Mouse (Mus musculus) left cerebral cortex, postnatal 4 days (tissue): ENCODE measurements around the gene Ano2. TPM values are rescaled to one million over a fixed set of nuclear protein-coding genes. Genes with fewer than 3 reads are reported as not detected.

Experiments used
- DNase-seq: peaks from one replicate; pipeline ENCODE4 v3.0.0-alpha.2; 2022
- intact Hi-C: fragments of 180-260 bp; cut with DNase I; formaldehyde crosslinking; loops from one replicate; pipeline ENCODE4 v1.15.1; 2025
- total RNA-seq, 2 experiments: library from RNA; stranded (reverse); gene quantifications; 2 replicates each; pipeline ENCODE4 v1.2.3; 2021

Ano2 gene
- total RNA-seq, 2 experiments from 2014 or later, result 0.83 to 0.86 TPM

GRCm38 (mm10) chr6:125879306-125879705 lies 189.1 kb downstream of the Ano2 start:
- DNase-seq, result no peak
- intact Hi-C loops, result no loop called here

GRCm38 (mm10) chr6:125888596-125888995 lies 198.4 kb downstream of the Ano2 start:
- DNase-seq, result no peak
- intact Hi-C loops, result no loop called here

GRCm38 (mm10) chr6:125894340-125894739 lies 204.1 kb downstream of the Ano2 start:
- intact Hi-C loops, result no loop called here
- DNase-seq, result no peak

- no peak for DNase-seq
- intact Hi-C loops, result no loop called here
These were observed 224.2 kb downstream of the Ano2 start for GRCm38 (mm10) chr6:125914446-125914845.

GRCm38 (mm10) chr6:125922746-125923145 lies 232.5 kb downstream of the Ano2 start:
- intact Hi-C loops, result no loop called here
- DNase-seq, result peak; percentile 56

GRCm38 (mm10) chr6:125924979-125925378 lies 234.8 kb downstream of the Ano2 start:
- intact Hi-C loops, result no loop called here

GRCm38 (mm10) chr6:125925861-125926260 lies 235.6 kb downstream of the Ano2 start:
- intact Hi-C loops, result no loop called here
- DNase-seq, result no peak

More at GRCm38 (mm10) chr6:125924979-125925378, 234.8 kb downstream of the Ano2 start:
- peak; percentile 38 for DNase-seq

GRCm38 (mm10) chr6:125931926-125932325 lies 241.7 kb downstream of the Ano2 start:
- intact Hi-C loops, result no loop called here
- no peak for DNase-seq

- peak; percentile 24 for DNase-seq
- intact Hi-C loops, result loop anchor here (5.0 kb wide), 1 partner anchor 212 kb away; the partner anchor contains the start of gene Ntf3
These were observed 264.7 kb downstream of the Ano2 start for GRCm38 (mm10) chr6:125954965-125955364.

- intact Hi-C loops, result no loop called here
- no peak for DNase-seq
These were observed 283.3 kb downstream of the Ano2 start for GRCm38 (mm10) chr6:125973551-125973950.

GRCm38 (mm10) chr6:125975788-125976465 lies 285.7 kb downstream of the Ano2 start:
- intact Hi-C loops, result no loop called here
- DNase-seq, result no peak

GRCm38 (mm10) chr6:125979601-125980000 lies 289.4 kb downstream of the Ano2 start:
- intact Hi-C loops, result no loop called here
- DNase-seq, result no peak

GRCm38 (mm10) chr6:125984050-125984449 lies 293.8 kb downstream of the Ano2 start:
- DNase-seq, result no peak
- intact Hi-C loops, result no loop called here

- intact Hi-C loops, result no loop called here
- DNase-seq, result no peak
These were observed 302.5 kb downstream of the Ano2 start for GRCm38 (mm10) chr6:125992731-125993130.

- intact Hi-C loops, result no loop called here
- no peak for DNase-seq
These were observed 311.6 kb downstream of the Ano2 start for GRCm38 (mm10) chr6:126001797-126002196.

- DNase-seq, result no peak
- intact Hi-C loops, result no loop called here
These were observed 313.0 kb downstream of the Ano2 start for GRCm38 (mm10) chr6:126003002-126003742.

- DNase-seq, result no peak
- intact Hi-C loops, result no loop called here
These were observed 316.4 kb downstream of the Ano2 start for GRCm38 (mm10) chr6:126006647-126007046.

- no peak for DNase-seq
- intact Hi-C loops, result no loop called here
These were observed 318.9 kb downstream of the Ano2 start for GRCm38 (mm10) chr6:126009083-126009482.

- peak; percentile 14 for DNase-seq
- intact Hi-C loops, result no loop called here
These were observed 326.8 kb downstream of the Ano2 start for GRCm38 (mm10) chr6:126016991-126017390.

- intact Hi-C loops, result no loop called here
- DNase-seq, result no peak
These were observed 328.2 kb downstream of the Ano2 start for GRCm38 (mm10) chr6:126018411-126018810.

GRCm38 (mm10) chr6:126033693-126034402 lies 343.6 kb downstream of the Ano2 start:
- intact Hi-C loops, result no loop called here
- no peak for DNase-seq

- intact Hi-C loops, result no loop called here
- DNase-seq, result no peak
These were observed 344.1 kb downstream of the Ano2 start for GRCm38 (mm10) chr6:126034403-126034724.
